Comparison of ENCODE assay signal across 18 mouse cellular contexts in genomic region chr8:123507153-123507552, GRCm38 (mm10). TPM values are rescaled to one million over a fixed set of nuclear protein-coding genes. Genes with fewer than 3 reads are reported as not detected.
"Had no signal": no experiment of that assay in that cellular context is flagged by ENCODE, and none has a peak within 500 bp of the region (broad histone marks: within the 10 kb centered on the region; RNA-seq: fewer than 3 reads in every experiment).

No protein-coding gene starts in this region.

- ATAC-seq: intestine, embryonic 15.5 days; lung, postnatal 0 days; midbrain, embryonic 13.5 days; midbrain, embryonic 16.5 days had no signal

- H3K27ac ChIP-seq: intestine, embryonic 15.5 days; kidney, embryonic 15.5 days; limb, embryonic 15.5 days; macrophage; midbrain, embryonic 10.5 days; midbrain, embryonic 13.5 days had no signal

- H3K4me1 ChIP-seq: intestine, embryonic 15.5 days; limb, embryonic 15.5 days; midbrain, embryonic 10.5 days; midbrain, embryonic 13.5 days had no signal

- H3K9me3 ChIP-seq: intestine, embryonic 15.5 days; midbrain, embryonic 13.5 days had no signal

- H3K4me2 ChIP-seq: intestine, embryonic 15.5 days; kidney, embryonic 15.5 days; limb, embryonic 15.5 days; lung, embryonic 14.5 days; midbrain, embryonic 13.5 days had no signal

- DNase-seq: kidney, adult 11 months; kidney, adult 8-10 months; kidney, postnatal 10 days; kidney, postnatal 4 days; layer of hippocampus, adult 9-11 months; lung, embryonic 14.5 days; thymus, adult 18-20 months; thymus, postnatal 36 days had no signal

- H3K4me3 ChIP-seq: intestine, embryonic 15.5 days; kidney, embryonic 15.5 days; limb, embryonic 15.5 days; midbrain, embryonic 10.5 days; midbrain, embryonic 13.5 days had no signal

- H3K9ac ChIP-seq: intestine, embryonic 15.5 days; kidney, embryonic 15.5 days; limb, embryonic 15.5 days; lung, embryonic 14.5 days; midbrain, embryonic 13.5 days had no signal

- H3K27me3 ChIP-seq: intestine, embryonic 15.5 days; limb, embryonic 15.5 days; midbrain, embryonic 13.5 days had no signal

RNA-seq across cellular contexts. Expression of gene Dbndd1, which starts 8.1 kb away (rescaled TPM):
- total RNA-seq: monocyte, adult 5-6 weeks had no signal
- polyA plus RNA-seq: macrophage; spleen, adult 2 months had no signal
